Mouse (Mus musculus): ENCODE data around the gene 1600015I10Rik.
"Not testable (repeated sequence)": the region's sequence is repeated elsewhere in the genome, so short reads cannot be mapped to it uniquely, and the experiment has no call there.

1600015I10Rik gene

GRCm38 (mm10) chr6:48966696-48967095, 37.0 kb downstream of the 1600015I10Rik start:
- DNase-seq (ENCODE audit: low read depth, low spot score), result not testable (repeated sequence)

DNA sequence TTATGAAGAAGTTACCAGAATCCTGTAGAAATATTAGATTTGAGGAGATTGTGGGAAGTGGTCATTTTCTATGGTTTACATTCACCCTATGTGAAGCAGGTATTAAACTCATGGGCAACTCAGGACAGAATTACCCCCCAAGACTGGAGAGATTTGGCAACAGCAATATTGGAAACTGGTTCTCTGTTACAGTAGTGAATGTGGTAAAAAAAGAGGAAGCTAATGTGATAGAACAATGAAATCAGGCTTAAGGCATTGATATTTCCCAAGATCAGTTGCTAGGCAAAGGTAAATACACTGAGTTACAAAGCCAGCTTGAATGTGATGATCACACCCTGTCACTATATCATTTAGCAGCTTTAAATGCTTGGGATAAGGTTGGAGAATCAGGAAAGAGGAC, 38.2 kb downstream of the 1600015I10Rik start:
- no peak for DNase-seq (ENCODE audit: low read depth, low spot score)

DNA sequence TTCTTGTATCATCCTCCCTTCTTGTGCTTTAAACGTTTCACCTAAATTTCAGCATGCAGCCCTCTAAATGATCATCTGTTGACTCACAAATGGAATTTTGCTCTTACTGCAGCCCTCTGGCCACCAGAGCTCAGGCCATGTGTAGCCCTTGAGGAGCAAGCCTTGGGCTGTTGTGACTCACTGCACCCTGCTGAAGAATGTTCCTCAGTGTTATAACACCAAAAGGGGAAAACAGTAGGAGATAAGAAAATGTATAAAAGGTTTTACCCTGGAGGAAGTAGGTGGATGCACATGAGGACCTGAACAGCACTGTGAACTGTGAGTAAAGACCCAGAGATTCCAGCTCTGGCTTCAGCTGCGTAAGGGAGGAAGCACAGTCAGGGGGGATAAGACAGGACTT, 45.0 kb downstream of the 1600015I10Rik start, which contains the start of gene Doxl2:
Doxl2 (plus strand) TSS at position 301 of the 400 bp plus-strand sequence.
- no peak for DNase-seq (ENCODE audit: low read depth, low spot score)

GRCm38 (mm10) chr6:48979616-48980015, 49.9 kb downstream of the 1600015I10Rik start:
- no peak for DNase-seq (ENCODE audit: low read depth, low spot score)

GRCm38 (mm10) chr6:48982305-48982704, 52.6 kb downstream of the 1600015I10Rik start:
- DNase-seq (ENCODE audit: low read depth, low spot score), result no peak
